Mouse (Mus musculus) layer of hippocampus, adult 11-12 months (tissue): ENCODE measurements around the gene Tmem178b.

Source experiments
- DNase-seq: peaks from one replicate; pipeline ENCODE4 v3.0.0; 2022; ENCODE audit warnings: low spot score

Tmem178b gene

GRCm38 (mm10) chr6:40015711-40016460 lies 142.8 kb downstream of the Tmem178b start:
- no peak for DNase-seq

DNA sequence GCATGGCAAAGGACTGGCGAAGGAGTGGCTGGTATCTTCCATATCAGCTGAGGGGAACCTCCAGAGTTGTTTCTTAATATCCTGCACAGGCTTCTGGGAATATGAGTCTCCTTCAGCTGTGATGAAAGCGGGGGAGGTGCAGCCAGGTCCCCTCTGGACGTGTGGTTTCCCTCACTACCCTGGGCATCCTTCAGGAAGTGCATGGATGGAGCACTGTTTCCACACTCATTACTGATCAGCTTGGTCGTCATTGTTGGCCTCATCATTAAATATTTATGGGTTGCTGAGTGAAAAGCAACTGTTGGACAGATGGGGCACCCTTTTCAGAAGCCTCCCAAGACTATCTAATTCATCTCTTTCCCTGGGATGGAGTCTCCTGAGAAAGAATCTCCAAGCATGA lies 146.3 kb downstream of the Tmem178b start:
- no peak for DNase-seq

GRCm38 (mm10) chr6:40023592-40024335 lies 150.7 kb downstream of the Tmem178b start:
- DNase-seq = peak; percentile 81

GRCm38 (mm10) chr6:40024336-40024934 lies 151.4 kb downstream of the Tmem178b start:
- DNase-seq = no peak

- DNase-seq = no peak
Observed at GRCm38 (mm10) chr6:40032901-40033300, 159.8 kb downstream of the Tmem178b start.

- DNase-seq = no peak
Observed at GRCm38 (mm10) chr6:40033935-40034334, 160.9 kb downstream of the Tmem178b start.

DNA sequence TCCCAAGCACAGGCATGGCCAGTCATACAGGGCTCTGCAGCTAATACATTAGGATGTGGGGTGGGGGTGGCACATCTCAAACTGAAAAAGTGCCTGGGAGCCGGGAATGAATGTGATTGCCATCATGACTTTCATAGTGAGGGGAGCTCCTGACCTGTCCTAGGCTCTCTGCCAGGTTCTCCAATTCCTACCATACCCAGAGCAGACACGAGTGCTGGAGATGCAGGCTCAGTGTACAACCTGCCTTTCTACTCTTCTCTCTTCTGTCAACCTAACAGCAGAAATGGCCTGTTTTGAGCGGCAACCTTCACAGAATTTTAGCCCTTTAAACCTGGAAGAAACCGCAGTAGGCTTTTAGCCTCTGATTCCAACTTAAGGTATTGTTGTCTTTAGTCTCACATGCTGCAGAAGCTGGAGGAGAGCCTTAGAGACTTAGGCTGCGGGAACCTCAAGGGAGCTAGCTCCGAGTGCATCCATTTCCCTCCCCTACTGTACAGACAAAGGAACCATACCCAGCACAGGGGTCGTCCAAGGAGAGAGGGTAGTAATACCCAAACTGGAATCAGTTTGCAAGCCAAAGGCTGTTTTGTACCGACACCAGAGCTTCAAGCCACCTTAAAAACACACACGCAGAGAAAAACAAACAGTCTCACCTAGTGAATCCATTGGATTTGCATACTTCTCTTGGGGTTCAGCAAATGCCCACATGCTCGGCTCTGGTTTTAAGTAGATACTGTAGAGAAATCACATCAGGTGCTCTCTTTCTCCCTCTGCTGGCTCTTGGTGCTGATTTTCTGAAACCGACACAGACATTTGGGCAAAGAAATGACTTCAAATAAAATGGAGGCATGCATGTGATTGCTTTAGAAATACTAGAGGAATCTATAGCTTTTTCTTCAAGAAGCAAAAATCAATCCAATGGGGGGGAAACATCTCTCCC lies 176.2 kb downstream of the Tmem178b start:
- DNase-seq = peak; percentile 72

- DNase-seq = no peak
Observed at GRCm38 (mm10) chr6:40049909-40050484, 176.9 kb downstream of the Tmem178b start.

DNA sequence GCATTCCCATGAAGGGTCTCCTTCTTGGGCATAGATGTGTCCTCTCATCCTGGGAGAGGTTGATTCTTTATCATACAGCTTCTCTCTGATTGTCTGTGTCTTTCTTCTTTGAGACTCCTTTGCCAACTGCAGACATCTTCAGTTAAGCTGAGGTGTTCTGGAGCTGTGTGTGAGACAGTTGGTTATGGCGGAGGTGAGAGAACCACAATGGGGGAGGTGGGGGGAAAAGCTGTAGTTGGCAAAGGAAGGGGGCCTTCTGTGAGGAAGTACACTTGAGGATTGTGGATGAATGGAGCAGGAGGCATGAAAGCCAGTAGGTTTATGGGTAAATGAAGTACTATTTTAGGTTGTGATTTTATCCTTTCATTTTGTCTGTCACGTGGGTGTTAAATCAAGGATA lies 178.6 kb downstream of the Tmem178b start:
- DNase-seq = no peak

- no peak for DNase-seq
Observed at GRCm38 (mm10) chr6:40052593-40052992, 179.5 kb downstream of the Tmem178b start.

GRCm38 (mm10) chr6:40059466-40059865 lies 186.4 kb downstream of the Tmem178b start:
- DNase-seq = no peak

- no peak for DNase-seq
Observed at GRCm38 (mm10) chr6:40061327-40062189, 188.5 kb downstream of the Tmem178b start.

GRCm38 (mm10) chr6:40062190-40062501 lies 189.1 kb downstream of the Tmem178b start:
- no peak for DNase-seq

DNA sequence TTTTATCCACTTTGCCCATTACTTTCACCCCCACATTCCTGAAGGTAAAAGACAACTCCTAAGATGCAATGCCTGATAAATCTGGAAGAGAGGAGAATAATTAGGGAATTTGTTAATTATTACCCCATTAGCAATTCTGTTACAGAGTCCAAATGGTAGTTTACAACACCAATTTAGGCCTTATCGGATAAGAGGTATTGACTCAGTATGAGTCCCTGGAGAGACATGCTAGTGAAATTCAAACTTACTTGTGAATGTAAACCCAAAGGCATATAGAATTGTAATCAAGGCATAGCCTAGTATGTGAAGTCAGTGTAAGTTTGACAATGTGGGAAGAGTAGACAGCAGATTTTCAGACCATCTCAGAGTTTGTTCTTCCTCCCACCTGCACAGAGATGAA lies 190.4 kb downstream of the Tmem178b start:
- no peak for DNase-seq

- DNase-seq = no peak
Observed at GRCm38 (mm10) chr6:40063899-40064298, 190.8 kb downstream of the Tmem178b start.

DNA sequence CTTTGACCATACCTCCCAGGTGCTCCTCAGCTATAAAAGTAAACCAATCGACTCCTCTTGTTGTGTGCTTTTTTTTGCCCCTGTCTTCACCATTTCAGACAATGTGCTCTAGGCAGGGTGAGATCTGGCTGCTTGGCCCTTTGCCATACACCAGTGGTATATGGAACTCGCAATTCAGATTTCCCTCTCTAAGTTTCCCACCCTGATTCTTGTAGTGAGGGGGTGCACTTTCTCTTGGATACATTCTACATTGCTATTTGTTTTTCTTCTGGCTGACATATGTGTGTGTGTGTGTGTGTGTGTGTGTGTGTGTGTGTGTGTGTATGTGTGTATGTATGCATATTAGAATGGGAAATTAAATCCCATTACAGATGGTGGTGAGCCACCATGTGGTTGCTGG lies 191.3 kb downstream of the Tmem178b start:
- no peak for DNase-seq

DNA sequence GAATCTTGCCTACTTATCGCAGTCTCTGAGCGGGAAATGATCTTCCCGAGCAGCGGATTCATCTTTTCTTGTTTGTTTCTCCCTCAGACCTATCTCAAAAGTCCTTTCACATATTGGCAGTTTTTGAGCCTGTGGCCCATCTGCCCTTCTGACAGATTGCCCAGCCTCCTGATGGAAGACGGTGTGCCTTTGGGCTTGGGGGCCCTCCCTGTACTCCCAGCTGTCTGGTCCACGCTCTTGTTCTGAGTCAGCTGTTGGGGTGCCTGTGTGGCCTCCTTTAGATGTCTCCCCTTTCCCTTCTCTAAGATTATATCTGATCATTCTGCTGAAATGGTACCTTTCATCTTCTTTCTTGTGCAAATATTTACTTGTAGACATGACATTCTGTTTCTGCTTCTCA lies 195.4 kb downstream of the Tmem178b start:
- DNase-seq = no peak

DNA sequence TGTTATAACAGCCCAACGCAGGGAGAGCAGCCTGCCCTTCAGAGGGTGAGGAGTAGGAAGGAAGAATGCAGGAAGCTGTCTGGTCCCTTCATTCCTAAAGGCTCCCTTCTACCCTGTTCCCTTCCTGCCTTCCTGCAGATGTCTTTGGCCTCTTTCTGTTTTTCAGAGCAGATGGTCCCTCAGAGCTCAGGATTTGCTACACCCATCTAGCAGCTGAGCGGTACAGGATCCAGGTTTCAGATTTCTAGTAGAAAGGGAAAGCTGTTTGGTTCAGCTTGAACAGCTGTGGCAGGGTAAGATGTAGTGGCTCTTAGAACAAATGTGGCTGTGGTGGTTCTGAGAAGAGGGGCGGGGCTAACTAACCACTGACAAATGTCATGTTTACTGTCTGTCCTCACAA lies 197.9 kb downstream of the Tmem178b start:
- DNase-seq = peak; percentile 45

DNA sequence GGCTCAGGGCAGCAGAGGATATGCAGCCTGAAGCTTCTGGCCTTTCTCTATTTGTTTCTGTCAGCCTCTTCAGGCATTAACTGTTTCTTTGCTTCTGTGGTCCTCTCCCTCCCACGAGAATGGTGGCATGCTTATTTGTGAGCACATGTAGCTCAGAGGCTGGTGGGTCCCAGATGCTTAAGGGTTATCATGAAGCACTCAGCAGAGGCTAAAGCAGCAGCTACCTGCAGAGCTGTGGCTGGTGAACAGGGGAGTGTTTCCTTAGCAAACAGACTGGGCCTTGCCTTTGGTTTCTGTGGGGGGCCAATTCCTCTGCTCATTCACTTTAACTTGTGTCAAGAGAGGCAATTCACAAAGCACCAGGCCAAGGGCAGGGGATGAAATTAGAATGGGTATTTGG lies 203.0 kb downstream of the Tmem178b start:
- no peak for DNase-seq

DNA sequence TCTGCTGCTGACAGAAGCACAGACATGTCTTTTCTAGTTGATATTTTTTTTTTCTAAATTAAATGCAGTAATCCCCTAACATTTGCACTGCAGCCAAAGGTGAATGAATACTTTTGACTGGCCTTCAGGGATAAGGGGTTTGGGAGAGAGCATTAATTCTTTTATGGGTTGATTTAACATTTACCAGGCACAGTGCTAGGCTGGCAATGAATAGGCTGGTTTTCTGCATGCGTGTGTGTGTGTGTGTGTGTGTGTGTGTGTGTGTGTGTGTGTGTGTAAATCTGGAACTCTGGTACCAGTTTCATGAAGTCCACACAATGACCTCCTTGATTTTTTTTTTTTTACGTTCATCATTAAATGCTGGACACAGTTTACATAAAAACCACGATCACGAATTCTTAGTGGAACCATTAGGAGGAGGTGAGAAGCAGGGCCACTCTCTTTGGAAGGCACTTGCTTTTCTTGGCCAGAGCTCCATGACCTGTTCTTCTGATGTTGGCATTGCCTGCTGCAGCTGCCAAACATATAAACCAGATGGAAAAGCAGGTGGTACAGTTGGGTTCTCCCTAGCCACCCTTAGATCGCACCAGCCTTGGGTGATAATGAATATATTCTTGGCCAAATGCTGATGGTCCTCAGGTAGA lies 203.7 kb downstream of the Tmem178b start:
- DNase-seq = no peak
